Mouse (Mus musculus): ENCODE results near the gene Olfr736. TPM values are rescaled to one million over a fixed set of nuclear protein-coding genes. Genes with fewer than 3 reads are reported as not detected.

Olfr736 gene
- not detected in 2 replicates for polyA plus RNA-seq (2021; fragmentation: Nextera tagmentation)
- long read RNA-seq, experiment 1: 0 reads
- long read RNA-seq, experiment 2: 0 reads

GRCm38 (mm10) chr14:50380863-50381262 lies at the start of gene Olfr736:
Gene Olfr736 (plus strand): TSS chr14:50381163.

GRCm38 (mm10) chr14:50348796-50349195 lies 32.2 kb upstream of the Olfr736 start, which contains the start of gene Olfr735:
Gene Olfr735 (minus strand): TSS chr14:50348872.

DNA sequence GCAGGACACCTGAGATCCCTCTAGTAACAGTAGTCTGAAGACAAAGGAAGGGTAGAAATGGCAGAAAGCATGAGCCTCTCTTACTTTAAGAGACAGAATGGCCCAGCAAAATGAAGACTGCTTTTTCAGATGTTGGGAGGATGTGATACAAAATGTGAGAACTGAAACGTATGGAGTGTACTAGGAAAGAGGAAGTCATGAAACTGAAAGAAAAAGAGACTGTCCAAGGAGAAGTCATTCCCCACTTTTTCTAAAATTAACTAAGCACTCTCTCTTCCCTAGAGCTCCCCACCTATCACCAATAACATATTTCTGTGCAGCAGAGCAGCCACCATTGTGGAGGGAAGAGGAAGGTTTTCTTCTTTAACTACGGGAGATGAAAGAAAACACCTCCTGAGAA lies 23.4 kb upstream of the Olfr736 start, which contains the start of gene Tlr11:
TSS of gene Tlr11 (plus strand) at position 322 of the 400 bp plus-strand sequence.

GRCm38 (mm10) chr14:50407268-50407667 lies 26.3 kb downstream of the Olfr736 start, which contains the start of gene Olfr738:
Gene Olfr738 (plus strand): TSS chr14:50407568.

DNA sequence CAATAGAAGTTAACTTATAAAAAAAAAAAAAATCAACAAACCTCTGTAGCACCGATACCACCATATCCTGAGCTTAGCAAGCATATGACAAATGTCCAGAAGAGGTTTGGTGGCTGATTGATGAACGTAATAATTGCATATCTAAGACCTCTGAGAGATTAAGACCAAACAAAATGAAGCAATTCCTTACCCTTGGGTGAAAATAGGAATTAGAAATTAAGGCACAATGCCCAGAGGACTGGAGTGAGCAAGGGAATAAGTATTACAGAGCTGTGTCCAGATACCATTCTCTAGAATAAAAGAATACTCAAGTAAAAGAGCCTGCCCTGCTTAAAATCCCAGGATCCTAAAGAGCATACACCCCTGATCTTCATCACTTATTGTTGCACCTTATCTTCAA lies 37.4 kb downstream of the Olfr736 start, which contains the start of gene Olfr739:
TSS of gene Olfr739 (plus strand) at position 301 of the 400 bp plus-strand sequence.

Other genes with a start within 250 kb of the Olfr736 start
- not detected in 2 replicates for gene Olfr728, start 238.5 kb upstream of the Olfr736 start, polyA plus RNA-seq (2021; fragmentation: Nextera tagmentation)
- not detected in 2 replicates for gene Olfr729, start 228.3 kb upstream of the Olfr736 start, polyA plus RNA-seq (2021; fragmentation: Nextera tagmentation)
- not detected in 2 replicates for gene Olfr730, start 193.0 kb upstream of the Olfr736 start, polyA plus RNA-seq (2021; fragmentation: Nextera tagmentation)
- not detected in 2 replicates for gene Olfr731, start 139.3 kb upstream of the Olfr736 start, polyA plus RNA-seq (2021; fragmentation: Nextera tagmentation)
- not detected in 2 replicates for gene Olfr732, start 97.0 kb upstream of the Olfr736 start, polyA plus RNA-seq (2021; fragmentation: Nextera tagmentation)
- not detected in 2 replicates for gene Olfr733, start 79.6 kb upstream of the Olfr736 start, polyA plus RNA-seq (2021; fragmentation: Nextera tagmentation)
- gene Olfr734, start 54.4 kb upstream of the Olfr736 start, polyA plus RNA-seq (2021; fragmentation: Nextera tagmentation): not detected in 2 replicates
- not detected in 2 replicates for gene Olfr735, start 32.3 kb upstream of the Olfr736 start, polyA plus RNA-seq (2021; fragmentation: Nextera tagmentation)
- not detected in 2 replicates for gene Tlr11, start 23.2 kb upstream of the Olfr736 start, polyA plus RNA-seq (2021; fragmentation: Nextera tagmentation)
- gene Olfr738, start 26.4 kb downstream of the Olfr736 start, polyA plus RNA-seq (2021; fragmentation: Nextera tagmentation): not detected in 2 replicates
- not detected in 2 replicates for gene Olfr739, start 37.5 kb downstream of the Olfr736 start, polyA plus RNA-seq (2021; fragmentation: Nextera tagmentation)
- gene Olfr740, start 64.4 kb downstream of the Olfr736 start, polyA plus RNA-seq (2021; fragmentation: Nextera tagmentation): not detected in 2 replicates
- gene Olfr741, start 91.6 kb downstream of the Olfr736 start, polyA plus RNA-seq (2021; fragmentation: Nextera tagmentation): not detected in 2 replicates
- gene Olfr742, start 122.4 kb downstream of the Olfr736 start, polyA plus RNA-seq (2021; fragmentation: Nextera tagmentation): not detected in 2 replicates
- gene Olfr743, start 140.7 kb downstream of the Olfr736 start, polyA plus RNA-seq (2021; fragmentation: Nextera tagmentation): not detected in 2 replicates
- not detected in 2 replicates for gene Olfr744, start 233.7 kb downstream of the Olfr736 start, polyA plus RNA-seq (2021; fragmentation: Nextera tagmentation)